Mouse (Mus musculus) myocyte (in vitro differentiated cells): ENCODE measurements at regions not wholly inside any gene's neighbourhood (a gene's known extent, or its start where the extent isn't known, plus 50 kb on each side); places are given as distances from the start of the nearest gene placed in this dataset.

Experiments used
- H3K27me3 ChIP-seq: one replicate; pipeline ENCODE4 v1.6.1; 2011; ENCODE audit not compliant: control insufficient read depth, insufficient read depth, insufficient read length
- H3K36me3 ChIP-seq: one replicate; pipeline ENCODE4 v1.6.1; 2011; ENCODE audit not compliant: control insufficient read depth, insufficient read depth
- H3K4me2 ChIP-seq: one replicate; pipeline ENCODE4 v1.6.1; 2011; ENCODE audit warnings: low read depth, control low read depth
- H3K4me3 ChIP-seq: one replicate; pipeline ENCODE4 v1.5.1; 2011; ENCODE audit warnings: mild to moderate bottlenecking, control low read depth, moderate library complexity
- H3K79me2 ChIP-seq: one replicate; pipeline ENCODE4 v1.6.1; 2011; ENCODE audit not compliant: control insufficient read depth, insufficient read depth
- H3ac ChIP-seq: one replicate; pipeline ENCODE4 v1.6.1; 2011; ENCODE audit not compliant: control insufficient read depth, insufficient read length
- CEBPB ChIP-seq: IDR thresholded peaks from 2 replicates; pipeline ENCODE4 v1.6.1; 2011; ENCODE audit warnings: mild to moderate bottlenecking, moderate library complexity; ENCODE audit not compliant: poor library complexity, insufficient read depth, severe bottlenecking
- E2F4 ChIP-seq: IDR thresholded peaks from one replicate; pipeline ENCODE4 v1.6.1; 2011; ENCODE audit warnings: mild to moderate bottlenecking, control low read depth, moderate library complexity; ENCODE audit not compliant: insufficient read depth
- MAX ChIP-seq: IDR thresholded peaks from one replicate; pipeline ENCODE4 v1.6.1; 2011; ENCODE audit warnings: low read depth, mild to moderate bottlenecking, control low read depth
- MYOD1 ChIP-seq, 3 experiments: IDR thresholded peaks; one replicate each; pipeline ENCODE4 v1.6.1; 2011; ENCODE audit warnings: control low read depth in 2 of 3, low read depth in 2 of 3, mild to moderate bottlenecking in 2 of 3, moderate library complexity in 1 of 3; ENCODE audit not compliant: insufficient read length in 2 of 3, control insufficient read depth in 1 of 3
- MYOG ChIP-seq, 3 experiments: IDR thresholded peaks; one replicate each; pipeline ENCODE4 v1.6.1; 2011; ENCODE audit warnings: control low read depth in 2 of 3, low read depth in 2 of 3, mild to moderate bottlenecking in 2 of 3; ENCODE audit not compliant: insufficient read length in 2 of 3, control insufficient read depth in 1 of 3, insufficient read depth in 1 of 3
- POLR2A ChIP-seq: IDR thresholded peaks from one replicate; pipeline ENCODE4 v1.6.1; 2011; ENCODE audit warnings: low read depth, mild to moderate bottlenecking, control low read depth, moderate library complexity; ENCODE audit not compliant: insufficient read length
- POLR2AphosphoS2 ChIP-seq: IDR thresholded peaks from one replicate; pipeline ENCODE4 v1.6.1; 2011; ENCODE audit warnings: low read depth, control low read depth; ENCODE audit not compliant: insufficient read length
- REST ChIP-seq: IDR thresholded peaks from one replicate; pipeline ENCODE4 v1.6.1; 2011; ENCODE audit warnings: mild to moderate bottlenecking, control low read depth, moderate library complexity; ENCODE audit not compliant: insufficient read depth, insufficient read length
- SRF ChIP-seq: IDR thresholded peaks from one replicate; pipeline ENCODE4 v1.6.1; 2011; ENCODE audit warnings: low read depth; ENCODE audit not compliant: control insufficient read depth, insufficient read length
- TCF12 ChIP-seq: IDR thresholded peaks from one replicate; pipeline ENCODE4 v1.6.1; 2011; ENCODE audit warnings: mild to moderate bottlenecking, control low read depth; ENCODE audit not compliant: poor library complexity, insufficient read depth, severe bottlenecking
- TCF3 ChIP-seq: IDR thresholded peaks from one replicate; pipeline ENCODE4 v1.6.1; 2011; ENCODE audit warnings: low read depth, control low read depth; ENCODE audit not compliant: insufficient read length
- USF1 ChIP-seq: IDR thresholded peaks from one replicate; pipeline ENCODE4 v1.6.1; 2011; ENCODE audit warnings: low read depth, mild to moderate bottlenecking, control low read depth, moderate library complexity

- Histone ChIP-seq H3K79me2 (no peaks in the 10 kb centered on the region), H3K4me2 (no peak overlapping the region), H3ac (no peak overlapping the region), H3K4me3 (no peak overlapping the region), H3K27me3 (no peaks in the 10 kb centered on the region), H3K36me3 (no peaks in the 10 kb centered on the region)
- no peak for TF ChIP-seq POLR2AphosphoS2
Measured at GRCm38 (mm10) chr1:108144114-108144513, 554.3 kb downstream of the Serpinb8 start.

GRCm38 (mm10) chr1:108181350-108182167 is 591.8 kb downstream of the Serpinb8 start:
- Histone ChIP-seq H3K27me3 (no peaks in the 10 kb centered on the region), H3K79me2 (no peaks in the 10 kb centered on the region), H3K4me3 (no peak overlapping the region), H3ac (no peak overlapping the region), H3K36me3 (no peaks in the 10 kb centered on the region), H3K4me2 (no peak overlapping the region)
- no peak for TF ChIP-seq TCF12
- TF ChIP-seq SRF, result no peak
- no peak for TF ChIP-seq E2F4
- no peak for TF ChIP-seq MYOG (IDR thresholded peaks at IDR 0.05; ENCODE audit: control insufficient read depth in 1 of 3, insufficient read depth in 1 of 3, insufficient read length in 2 of 3, low read depth in 2 of 3)
- no peak for TF ChIP-seq CEBPB
- no peak for TF ChIP-seq REST
- no peak for TF ChIP-seq POLR2AphosphoS2
- no peak for TF ChIP-seq MAX
- no peak for TF ChIP-seq MYOD1 (IDR thresholded peaks at IDR 0.05; ENCODE audit: control insufficient read depth in 1 of 3, insufficient read length in 2 of 3, low read depth in 2 of 3)
- TF ChIP-seq POLR2A, result no peak
- no peak for TF ChIP-seq USF1
- no peak for TF ChIP-seq TCF3

- no peaks in the 10 kb centered on the region for H3K27me3 ChIP-seq
- no peak overlapping the region for H3K4me3 ChIP-seq
- no peaks in the 10 kb centered on the region for H3K79me2 ChIP-seq
- H3K36me3 ChIP-seq, result no peaks in the 10 kb centered on the region
- H3K4me2 ChIP-seq, result no peak overlapping the region
- no peak for TF ChIP-seq SRF
- TF ChIP-seq MAX, result no peak
- TF ChIP-seq MYOG (IDR thresholded peaks at IDR 0.05; ENCODE audit: control insufficient read depth in 1 of 3, insufficient read depth in 1 of 3, insufficient read length in 2 of 3, low read depth in 2 of 3), result no peak
- TF ChIP-seq E2F4, result no peak
- TF ChIP-seq TCF3, result no peak
- TF ChIP-seq TCF12, result no peak
- TF ChIP-seq POLR2A, result no peak
- TF ChIP-seq CEBPB, result no peak
- TF ChIP-seq POLR2AphosphoS2, result no peak
- no peak for TF ChIP-seq MYOD1 (IDR thresholded peaks at IDR 0.05; ENCODE audit: control insufficient read depth in 1 of 3, insufficient read length in 2 of 3, low read depth in 2 of 3)
- H3ac ChIP-seq, result no peak overlapping the region
Measured at GRCm38 (mm10) chr1:108182168-108182539, 592.3 kb downstream of the Serpinb8 start.

GRCm38 (mm10) chr1:108224047-108224446 is 634.2 kb downstream of the Serpinb8 start:
- H3ac ChIP-seq, result no peak overlapping the region
- no peaks in the 10 kb centered on the region for H3K36me3 ChIP-seq
- TF ChIP-seq TCF3 (no peak), TCF12 (no peak), CEBPB (no peak), POLR2A (no peak), MYOD1 (IDR thresholded peaks at IDR 0.05; ENCODE audit: control insufficient read depth in 1 of 3, insufficient read length in 2 of 3, low read depth in 2 of 3) (no peak), USF1 (no peak), MYOG (IDR thresholded peaks at IDR 0.05; ENCODE audit: control insufficient read depth in 1 of 3, insufficient read depth in 1 of 3, insufficient read length in 2 of 3, low read depth in 2 of 3) (no peak), SRF (no peak), REST (no peak), POLR2AphosphoS2 (no peak), MAX (no peak)
- H3K79me2 ChIP-seq, result no peaks in the 10 kb centered on the region
- no peak overlapping the region for H3K4me3 ChIP-seq
- H3K4me2 ChIP-seq, result no peak overlapping the region
- H3K27me3 ChIP-seq, result no peaks in the 10 kb centered on the region

GRCm38 (mm10) chr1:108240152-108240551 is 650.3 kb downstream of the Serpinb8 start:
- TF ChIP-seq MYOD1 (IDR thresholded peaks at IDR 0.05; ENCODE audit: control insufficient read depth in 1 of 3, insufficient read length in 2 of 3, low read depth in 2 of 3) (no peak), SRF (no peak), POLR2AphosphoS2 (no peak), REST (no peak), USF1 (no peak), MYOG (IDR thresholded peaks at IDR 0.05; ENCODE audit: control insufficient read depth in 1 of 3, insufficient read depth in 1 of 3, insufficient read length in 2 of 3, low read depth in 2 of 3) (no peak), E2F4 (no peak), TCF12 (no peak), CEBPB (no peak), POLR2A (no peak), TCF3 (no peak), MAX (no peak)
- no peak overlapping the region for H3K4me3 ChIP-seq
- H3K27me3 ChIP-seq, result no peaks in the 10 kb centered on the region

More at GRCm38 (mm10) chr1:108240152-108240551, 650.3 kb downstream of the Serpinb8 start:
- Histone ChIP-seq H3K36me3 (no peaks in the 10 kb centered on the region), H3K79me2 (no peaks in the 10 kb centered on the region), H3ac (no peak overlapping the region), H3K4me2 (no peak overlapping the region)
